8 mouse cellular contexts compared by ENCODE assay signal in the genomic region with DNA sequence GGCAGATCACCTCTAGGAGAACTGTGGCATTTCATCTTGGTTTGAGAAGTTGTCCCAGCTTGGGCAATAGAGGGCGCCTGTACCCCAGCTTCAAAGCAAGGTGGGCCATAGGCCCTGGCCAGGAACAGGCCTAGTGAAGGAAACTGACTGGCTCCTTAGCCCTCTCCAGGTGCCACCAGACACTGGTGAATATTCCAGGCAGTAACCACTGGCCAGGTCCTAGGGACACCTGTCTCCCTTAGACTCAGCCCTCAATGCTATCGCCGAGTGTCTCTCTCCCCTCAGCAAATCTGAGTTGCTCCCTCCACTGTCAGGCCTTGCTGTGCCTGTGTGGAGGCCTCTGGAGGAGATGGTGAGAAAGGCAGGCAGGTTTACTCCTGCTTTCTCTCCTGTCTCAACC.
DNase-seq lines count a peak whose midpoint lies in the region; ATAC-seq and TF ChIP-seq lines count a peak whose summit lies in the region.
"Had no signal": no experiment of that assay in that cellular context is flagged by ENCODE, and none has a peak within 500 bp of the region (broad histone marks: within the 10 kb centered on the region; RNA-seq: fewer than 3 reads in every experiment).

No protein-coding gene starts in this region.

- H3K9me3 ChIP-seq in E14TG2a.4 (ENCODE audit: low read length) = no peaks in the 10 kb centered on the region
- no peaks in the 10 kb centered on the region for H3K9me3 ChIP-seq in forebrain, embryonic 13.5 days (replicated peaks)
- no peaks in the 10 kb centered on the region for H3K9me3 ChIP-seq in hindbrain, postnatal 0 days (ENCODE audit: low read length)
- no peaks in the 10 kb centered on the region for H3K9me3 ChIP-seq in midbrain, embryonic 10.5 days (replicated peaks)

- H3K4me2 ChIP-seq in forebrain, embryonic 13.5 days = no peak overlapping the region
- H3K4me2 ChIP-seq in hindbrain, postnatal 0 days (ENCODE audit: low read depth, low read length) = no peak overlapping the region

- H3K9ac ChIP-seq in forebrain, embryonic 13.5 days = no peak overlapping the region
- H3K9ac ChIP-seq in hindbrain, postnatal 0 days (replicated peaks; ENCODE audit: low read length) = no peak overlapping the region

- H3K27me3 ChIP-seq in E14TG2a.4 (ENCODE audit: insufficient read depth, low read length) = peaks cover 34% of the 10 kb centered on the region
- peaks cover 15% of the 10 kb centered on the region for H3K27me3 ChIP-seq in forebrain, embryonic 13.5 days
- peaks cover 6% of the 10 kb centered on the region; the same call in 1 of the 2 replicates for H3K27me3 ChIP-seq in hindbrain, postnatal 0 days (ENCODE audit: insufficient read depth, low read length)
- H3K27me3 ChIP-seq in midbrain, embryonic 10.5 days (ENCODE audit: low read depth, poor library complexity, severe bottlenecking) = peaks cover 100% of the 10 kb centered on the region

- H3K36me3 ChIP-seq in E14TG2a.4 (ENCODE audit: insufficient read depth, low read length) = no peaks in the 10 kb centered on the region
- H3K36me3 ChIP-seq in forebrain, embryonic 13.5 days (ENCODE audit: poor library complexity, severe bottlenecking) = no peaks in the 10 kb centered on the region
- H3K36me3 ChIP-seq in hindbrain, postnatal 0 days (ENCODE audit: insufficient read depth, low read length) = no peaks in the 10 kb centered on the region
- H3K36me3 ChIP-seq in midbrain, embryonic 10.5 days = no peaks in the 10 kb centered on the region

- no peak overlapping the region for H3K27ac ChIP-seq in forebrain, embryonic 13.5 days
- no peak overlapping the region for H3K27ac ChIP-seq in hindbrain, postnatal 0 days
- H3K27ac ChIP-seq in left cerebral cortex, adult 2 months = no peak overlapping the region
- no peak overlapping the region for H3K27ac ChIP-seq in midbrain, embryonic 10.5 days (replicated peaks)
- H3K27ac ChIP-seq: macrophage had no signal

- intact Hi-C loops in left cerebral cortex, adult 2 months (cut with DNase I) = loop anchor here (1.0 to 10.0 kb wide), 4 partner anchors 122 to 345 kb away; partner anchors contain the start of gene Prdm16

- WGBS in forebrain, embryonic 13.5 days = 24% methylated on average over 3 of the region's 3 CpGs
- WGBS in hindbrain, postnatal 0 days = 16% methylated on average over 3 of the region's 3 CpGs
- 15% methylated on average over 3 of the region's 3 CpGs for WGBS in midbrain, embryonic 10.5 days

- DNase-seq in R1 (ENCODE audit: low read depth, low spot score) = peak; percentile 23
- DNase-seq in hindbrain, postnatal 0 days (ENCODE audit: low spot score) = peak; percentile 76
- peak; percentile 46 to 60 for DNase-seq in left cerebral cortex, adult 2 months (ENCODE audit: extremely low spot score in 1 of 2, low spot score in 2 of 2)
- DNase-seq in midbrain, embryonic 10.5 days (ENCODE audit: low spot score) = peak; percentile 61
- peak; percentile 42 to 50 for DNase-seq in urinary bladder, postnatal 36 days (ENCODE audit: low spot score in 2 of 2)

- TF ChIP-seq CTCF in E14TG2a.4 (conservative IDR thresholded peaks at IDR 0.05; ENCODE audit: low read length) = peak; percentile 26
- TF ChIP-seq CTCF in hindbrain, postnatal 0 days (IDR thresholded peaks at IDR 0.05; ENCODE audit: low read depth) = peak; percentile 76
- peak; percentile 66 for TF ChIP-seq CTCF in left cerebral cortex, adult 2 months (IDR thresholded peaks at IDR 0.05)

- no peak overlapping the region for H3K4me3 ChIP-seq in E14TG2a.4 (replicated peaks; ENCODE audit: low read length)
- H3K4me3 ChIP-seq in forebrain, embryonic 13.5 days = no peak overlapping the region
- no peak overlapping the region for H3K4me3 ChIP-seq in hindbrain, postnatal 0 days (ENCODE audit: low read length)
- no peak overlapping the region for H3K4me3 ChIP-seq in left cerebral cortex, adult 2 months
- no peak overlapping the region for H3K4me3 ChIP-seq in midbrain, embryonic 10.5 days

- H3K4me1 ChIP-seq in E14TG2a.4 (replicated peaks; ENCODE audit: low read depth, low read length) = peaks cover 23% of the 10 kb centered on the region
- peaks cover 15% of the 10 kb centered on the region; the same call in 1 of the 2 replicates for H3K4me1 ChIP-seq in forebrain, embryonic 13.5 days
- peaks cover 5% of the 10 kb centered on the region; the same call in 1 of the 2 replicates for H3K4me1 ChIP-seq in hindbrain, postnatal 0 days (ENCODE audit: insufficient read depth, low read length)
- peaks cover 30% of the 10 kb centered on the region for H3K4me1 ChIP-seq in midbrain, embryonic 10.5 days

- peak; percentile 60 for ATAC-seq in forebrain, embryonic 13.5 days
- peak; percentile 53 for ATAC-seq in hindbrain, postnatal 0 days

Comparison
In these comparisons a context has a peak if more than half of its experiments do, and no peak if none do; other contexts are left out.
1. CTCF ChIP-seq: peak in every context shown above with its lines; median percentile 76 in hindbrain, postnatal 0 days; 66 in left cerebral cortex, adult 2 months; 26 in E14TG2a.4.
2. DNase-seq: peak in every context shown above with its lines; median percentile 76 in hindbrain, postnatal 0 days; 61 in midbrain, embryonic 10.5 days; 53 in left cerebral cortex, adult 2 months; 46 in urinary bladder, postnatal 36 days; 23 in R1.